Mouse (Mus musculus) spleen, adult 2 months (tissue): Measurements from ENCODE around the gene Dynlrb2.

Experiments
- CTCF ChIP-seq: fragments of 200-500 bp; IDR thresholded peaks from 2 replicates; pipeline ENCODE4 v1.5.1; 2011; ENCODE audit warnings: mild to moderate bottlenecking, inconsistent platforms; ENCODE audit not compliant: insufficient read depth, insufficient read length, insufficient replicate concordance; ENCODE audit errors: extremely low read depth
- POLR2A ChIP-seq: fragments of 200-500 bp; IDR thresholded peaks from 2 replicates; pipeline ENCODE4 v1.6.1; 2011; ENCODE audit warnings: low read depth, low read length, inconsistent platforms

DNA sequence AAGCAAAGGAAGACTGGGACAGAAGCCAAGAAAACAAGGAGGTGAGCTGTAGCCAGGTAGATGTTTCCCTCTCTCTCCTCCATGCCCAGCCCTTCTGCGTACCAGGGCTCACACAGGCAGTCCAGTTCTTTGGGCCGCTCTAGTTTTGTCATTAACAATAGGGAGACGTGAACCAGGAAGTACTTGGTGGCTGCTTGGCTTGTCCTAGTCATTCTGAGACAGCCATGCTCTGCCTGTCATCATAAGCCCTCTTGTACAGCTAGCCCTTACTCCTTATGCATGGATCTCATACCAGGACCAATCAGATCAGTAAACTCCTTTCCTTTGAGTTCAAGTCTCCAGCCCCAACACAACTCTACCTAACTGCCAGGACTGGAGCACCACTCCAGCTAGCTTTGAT, 48.0 kb downstream of the Dynlrb2 start:
- TF ChIP-seq CTCF (no peak), POLR2A (no peak)
